Mouse (Mus musculus): ENCODE data around the gene Zar1.
"Not testable (repeated sequence)": the region's sequence is repeated elsewhere in the genome, so short reads cannot be mapped to it uniquely, and the experiment has no call there.

DNA sequence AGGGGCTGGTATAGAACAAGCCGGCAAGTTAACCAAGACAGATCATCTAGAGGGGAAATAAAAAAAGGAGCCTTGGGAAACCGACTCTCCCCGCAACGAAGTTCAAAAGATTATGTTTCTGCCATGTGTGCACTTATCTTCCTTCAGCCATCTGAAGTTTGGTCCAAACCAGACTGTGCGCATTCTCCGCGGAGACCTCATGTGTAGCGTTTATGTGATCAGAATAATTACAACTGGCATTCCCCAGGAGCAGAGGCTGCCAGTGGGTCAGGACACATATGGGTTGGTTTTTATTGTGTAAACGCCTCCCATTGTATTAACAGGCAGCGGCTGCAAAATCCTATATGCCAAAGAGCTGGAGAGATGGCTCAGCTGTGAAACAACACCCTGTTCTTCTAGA is 1.5 kb downstream of the Zar1 start:
- not testable (repeated sequence) for TF ChIP-seq CTCF (IDR thresholded peaks at IDR 0.05; ENCODE audit: low read depth, low read length); POLR2AphosphoS5 (IDR thresholded peaks at IDR 0.05; ENCODE audit: insufficient replicate concordance, low read depth, low read length); TAL1 (conservative IDR thresholded peaks at IDR 0.05; ENCODE audit: low read depth, low read length); GATA2 (IDR thresholded peaks at IDR 0.05; ENCODE audit: borderline replicate concordance, low read depth, low read length)

Data from G1E (cell line).